Mouse (Mus musculus) limb, embryonic 13.5 days (tissue): ENCODE data around the gene Amt. TPM values are rescaled to one million over a fixed set of nuclear protein-coding genes. Genes with fewer than 3 reads are reported as not detected.
"Not testable (repeated sequence)": the region's sequence is repeated elsewhere in the genome, so short reads cannot be mapped to it uniquely, and the experiment has no call there.

ENCODE experiments used
- ATAC-seq: fragments of 200-750 bp; cut with Nextera tagmentation; 2 replicates; pipeline ENCODE4 v1.8.0; 2017; ENCODE audit warnings: low read depth, moderate number of reproducible peaks, moderate TSS enrichment; ENCODE audit not compliant: low FRiP score
- H3K27ac ChIP-seq: fragments of 300-500 bp; sonication (generic); 2 replicates; pipeline ENCODE4 v1.5.1; 2015; ENCODE audit warnings: inconsistent platforms, mild to moderate bottlenecking, moderate library complexity
- H3K27me3 ChIP-seq: fragments of 300-500 bp; sonication (generic); 2 replicates; pipeline ENCODE4 v1.6.1; 2015; ENCODE audit warnings: mild to moderate bottlenecking, inconsistent platforms
- H3K36me3 ChIP-seq: fragments of 300-500 bp; sonication (generic); 2 replicates; pipeline ENCODE4 v1.6.1; 2015; ENCODE audit warnings: inconsistent platforms, mild to moderate bottlenecking, moderate library complexity
- H3K4me1 ChIP-seq: fragments of 300-500 bp; sonication (generic); 2 replicates; pipeline ENCODE4 v1.6.1; 2015; ENCODE audit warnings: inconsistent platforms
- H3K4me2 ChIP-seq: fragments of 300-500 bp; sonication (generic); replicated peaks from 2 replicates; pipeline ENCODE4 v1.6.1; 2015; ENCODE audit warnings: inconsistent platforms, mild to moderate bottlenecking, moderate library complexity
- H3K4me3 ChIP-seq: fragments of 300-500 bp; sonication (generic); 2 replicates; pipeline ENCODE4 v1.5.1; 2015; ENCODE audit warnings: moderate library complexity, mild to moderate bottlenecking, inconsistent platforms
- H3K9ac ChIP-seq: fragments of 300-500 bp; sonication (generic); 2 replicates; pipeline ENCODE4 v1.6.1; 2015; ENCODE audit warnings: mild to moderate bottlenecking, inconsistent platforms
- H3K9me3 ChIP-seq: fragments of 300-500 bp; sonication (generic); 2 replicates; pipeline ENCODE4 v1.6.1; 2016; ENCODE audit warnings: inconsistent platforms
- WGBS: fragments of 180-500 bp; shearing (Covaris S2); methylation state at CpG from one replicate; pipeline ENCODE4 v1.1.7; 2015; 5-methylcytosine and 5-hydroxymethylcytosine counted together
- polyA plus RNA-seq: library from polyadenylated mRNA; unstranded; fragments of >200 nt; fragmentation: Nextera tagmentation; extraction: Ambion mirVana; gene quantifications from 2 replicates; pipeline ENCODE4 v1.2.1, GENCODE M21; 2015

The Amt gene
- polyA plus RNA-seq, 1 experiment from 2014 or later: 13.5 TPM

- Histone ChIP-seq H3K4me3 (no peak overlapping the region), H3K4me2 (no peak overlapping the region), H3K4me1 (no peaks in the 10 kb centered on the region), H3K36me3 (peaks cover 67% of the 10 kb centered on the region), H3K9me3 (no peaks in the 10 kb centered on the region), H3K27ac (no peak overlapping the region), H3K27me3 (no peaks in the 10 kb centered on the region), H3K9ac (no peak overlapping the region)
- WGBS: 89% methylated on average over 2 of the region's 2 CpGs
- ATAC-seq: no peak
These were observed 21.8 kb downstream of the Amt start for GRCm38 (mm10) chr9:108318462-108318861.

DNA sequence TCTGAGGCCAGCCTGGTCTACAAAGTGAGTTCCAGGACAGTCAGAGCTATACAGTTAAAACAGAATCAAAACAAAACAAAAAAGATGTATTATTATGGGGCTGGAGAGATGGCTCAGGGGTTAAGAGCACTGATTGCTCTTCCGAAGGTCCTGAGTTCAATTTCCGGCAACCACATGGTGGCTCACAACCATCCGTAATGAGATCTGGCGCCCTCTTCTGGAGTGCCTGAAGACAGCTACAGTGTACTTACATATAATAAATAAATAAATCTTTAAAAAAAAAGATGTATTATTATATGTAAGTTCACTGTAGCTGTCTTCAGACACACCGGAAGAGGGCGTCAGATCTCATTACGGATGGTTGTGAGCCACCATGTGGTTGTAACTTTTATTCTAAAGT lies 25.4 kb downstream of the Amt start:
- not testable (repeated sequence) for H3K27ac ChIP-seq, H3K9me3 ChIP-seq, H3K27me3 ChIP-seq, H3K4me2 ChIP-seq, H3K9ac ChIP-seq, ATAC-seq, H3K4me3 ChIP-seq, H3K4me1 ChIP-seq
- 88% methylated on average over 7 of the region's 7 CpGs for WGBS
- H3K36me3 ChIP-seq: peaks cover 50% of the 10 kb centered on the region

DNA sequence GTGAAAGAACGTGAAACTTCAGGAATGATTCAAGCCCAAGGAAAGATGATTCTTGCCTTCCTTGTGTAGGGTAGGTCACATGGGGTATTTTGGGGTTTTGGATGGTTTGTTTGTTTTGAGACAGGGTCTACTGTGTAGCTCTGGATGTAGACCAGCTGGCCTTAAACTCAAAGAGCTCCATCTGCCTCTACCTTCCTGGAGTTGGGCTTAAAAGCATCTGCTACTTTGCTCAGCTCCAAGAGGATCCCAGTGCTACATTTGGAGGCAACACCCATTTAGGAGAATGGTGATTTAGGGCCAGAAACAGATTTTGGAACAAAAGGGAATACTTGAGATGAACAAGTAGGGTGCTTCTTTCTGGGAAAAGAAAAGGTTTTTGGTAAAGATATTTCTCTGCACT lies 28.1 kb downstream of the Amt start:
- Histone ChIP-seq H3K4me2 (no peak overlapping the region), H3K4me3 (no peak overlapping the region), H3K36me3 (peaks cover 59% of the 10 kb centered on the region), H3K9ac (no peak overlapping the region), H3K27me3 (no peaks in the 10 kb centered on the region), H3K27ac (no peak overlapping the region), H3K4me1 (no peaks in the 10 kb centered on the region), H3K9me3 (no peaks in the 10 kb centered on the region)
- ATAC-seq: no peak
- 86% methylated on average over 1 of the region's 1 CpGs for WGBS

- H3K27ac ChIP-seq: no peak overlapping the region
- H3K4me2 ChIP-seq: no peak overlapping the region
- no peaks in the 10 kb centered on the region for H3K4me1 ChIP-seq
- no peak overlapping the region for H3K4me3 ChIP-seq
- no peak overlapping the region for H3K9ac ChIP-seq
- no peaks in the 10 kb centered on the region for H3K9me3 ChIP-seq
- WGBS: 94% methylated on average over 2 of the region's 2 CpGs
- no peak for ATAC-seq
- H3K27me3 ChIP-seq: no peaks in the 10 kb centered on the region
- peaks cover 57% of the 10 kb centered on the region for H3K36me3 ChIP-seq
These were observed 29.2 kb downstream of the Amt start for GRCm38 (mm10) chr9:108325811-108326210.

DNA sequence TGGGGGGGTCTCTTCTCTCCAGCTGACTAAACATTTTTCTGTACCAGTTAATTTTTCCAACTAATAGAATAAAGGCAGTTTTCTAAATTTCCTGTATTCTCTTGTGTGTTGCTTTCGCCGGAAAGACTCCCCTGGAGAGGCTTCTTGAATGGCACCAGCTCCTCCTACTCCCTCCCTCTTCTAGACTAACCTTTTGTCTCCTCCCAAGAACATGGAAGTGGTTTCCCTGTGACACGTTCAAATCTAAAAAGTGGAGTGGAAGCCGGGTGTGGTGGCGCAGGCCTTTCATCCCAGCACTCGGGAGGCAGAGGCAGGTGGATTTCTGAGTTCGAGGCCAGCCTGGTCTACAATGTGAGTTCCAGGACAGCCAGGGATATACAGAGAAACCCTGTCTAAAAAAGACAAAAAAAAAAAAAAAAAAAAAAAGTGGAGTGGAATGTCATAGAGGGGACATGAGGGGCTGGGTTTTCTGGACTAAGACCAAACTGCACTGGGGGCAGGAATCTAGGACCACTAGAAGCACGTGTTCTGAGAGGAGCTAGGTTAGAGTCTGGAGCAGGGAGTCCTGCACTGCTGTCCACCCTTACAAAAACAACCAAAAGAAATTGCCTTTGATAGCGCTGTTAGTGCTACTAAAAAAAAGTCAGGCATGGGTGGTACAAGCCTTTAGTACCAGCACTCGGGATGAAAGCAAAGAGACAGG lies 41.3 kb downstream of the Amt start:
- Histone ChIP-seq H3K36me3 (peaks cover 36% of the 10 kb centered on the region), H3K27ac (peak overlapping the region; percentile 94), H3K27me3 (no peaks in the 10 kb centered on the region), H3K9ac (no peak overlapping the region), H3K4me2 (peak overlapping the region; percentile 86), H3K4me3 (peak overlapping the region; percentile 80), H3K4me1 (peaks cover 27% of the 10 kb centered on the region), H3K9me3 (no peaks in the 10 kb centered on the region)
- 75% methylated on average over 10 of the region's 10 CpGs for WGBS
- no peak for ATAC-seq

- Histone ChIP-seq H3K27ac (peak overlapping the region; percentile 94), H3K4me3 (peak overlapping the region; percentile 80), H3K9ac (peak overlapping the region; percentile 93; the same call in 1 of the 2 replicates), H3K4me1 (peaks cover 27% of the 10 kb centered on the region), H3K27me3 (no peaks in the 10 kb centered on the region), H3K4me2 (peak overlapping the region; percentile 86), H3K36me3 (peaks cover 32% of the 10 kb centered on the region), H3K9me3 (no peaks in the 10 kb centered on the region)
- 0 out of 2 replicates have a peak, but pooled peaks have one; percentile 0 for ATAC-seq
- 24% methylated on average over 6 of the region's 6 CpGs for WGBS
These were observed 41.9 kb downstream of the Amt start for GRCm38 (mm10) chr9:108338551-108338885.

DNA sequence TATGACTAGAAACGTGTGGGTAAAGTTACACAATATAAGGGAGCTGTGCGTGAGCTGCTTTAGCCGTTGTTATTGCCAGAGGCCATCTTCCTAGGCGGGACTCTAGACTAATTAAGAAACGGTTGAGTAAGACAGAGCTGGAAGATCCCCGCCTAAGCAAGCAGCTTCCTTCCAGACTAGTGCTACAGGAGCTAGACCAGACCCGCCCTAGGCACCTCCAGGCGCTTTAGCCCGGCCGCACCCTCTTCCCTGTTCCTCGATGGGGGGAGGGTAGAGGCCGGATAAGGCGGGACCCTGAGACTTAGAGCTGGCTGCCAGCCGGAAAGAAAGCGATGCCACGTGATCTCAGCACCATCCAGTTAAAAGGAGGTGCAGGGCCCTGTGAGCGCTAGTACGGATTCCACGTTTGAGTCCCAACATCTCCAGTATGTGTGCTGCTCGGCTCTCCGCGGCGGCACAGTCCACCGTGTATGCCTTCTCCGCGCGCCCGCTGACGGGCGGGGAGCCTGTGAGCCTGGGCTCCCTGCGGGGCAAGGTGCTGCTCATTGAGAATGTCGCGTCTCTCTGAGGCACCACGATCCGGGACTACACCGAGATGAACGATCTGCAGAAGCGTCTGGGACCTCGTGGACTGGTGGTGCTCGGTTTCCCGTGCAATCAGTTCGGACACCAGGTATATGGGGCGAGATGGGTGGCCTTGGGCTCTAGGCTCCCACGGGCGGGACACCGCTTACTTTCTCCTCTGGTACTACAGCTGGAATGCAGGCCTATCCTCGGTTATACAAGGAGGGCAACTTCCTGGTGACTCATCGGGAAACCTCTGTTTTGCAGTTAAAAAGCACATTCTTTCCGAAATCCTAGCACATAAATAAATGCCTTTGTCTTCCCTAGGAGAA lies 42.5 kb downstream of the Amt start, which contains the start of gene Gpx1:
Gene Gpx1, plus strand, starts transcription at position 18 of the 896 bp plus-strand sequence.
- Histone ChIP-seq H3K4me3 (peak within 1 kb of the TSS; percentile 80), H3K9ac (peak within 1 kb of the TSS; percentile 93)
- under 1% methylated on average over 49 of the region's 49 CpGs for WGBS

GRCm38 (mm10) chr9:108339886-108340257 lies 43.2 kb downstream of the Amt start:
- Histone ChIP-seq H3K4me3 (peak overlapping the region; percentile 80), H3K4me2 (peak overlapping the region; percentile 86), H3K9me3 (no peaks in the 10 kb centered on the region), H3K27ac (peak overlapping the region; percentile 94), H3K9ac (peak overlapping the region; percentile 93), H3K27me3 (no peaks in the 10 kb centered on the region), H3K4me1 (peaks cover 27% of the 10 kb centered on the region), H3K36me3 (peaks cover 18% of the 10 kb centered on the region)
- ATAC-seq: no peak
- 11% methylated on average over 20 of the region's 20 CpGs for WGBS

More for the DNA sequence above, 42.5 kb downstream of the Amt start, which contains the start of gene Gpx1:
- Histone ChIP-seq H3K36me3 (peaks cover 26% of the 10 kb centered on the region), H3K27ac (peak within 1 kb of the TSS; percentile 94), H3K27me3 (no peaks in the 10 kb centered on the region), H3K9me3 (no peaks in the 10 kb centered on the region), H3K4me2 (peak within 1 kb of the TSS; percentile 86), H3K4me1 (peaks cover 27% of the 10 kb centered on the region)
- ATAC-seq: peak; percentile 96

DNA sequence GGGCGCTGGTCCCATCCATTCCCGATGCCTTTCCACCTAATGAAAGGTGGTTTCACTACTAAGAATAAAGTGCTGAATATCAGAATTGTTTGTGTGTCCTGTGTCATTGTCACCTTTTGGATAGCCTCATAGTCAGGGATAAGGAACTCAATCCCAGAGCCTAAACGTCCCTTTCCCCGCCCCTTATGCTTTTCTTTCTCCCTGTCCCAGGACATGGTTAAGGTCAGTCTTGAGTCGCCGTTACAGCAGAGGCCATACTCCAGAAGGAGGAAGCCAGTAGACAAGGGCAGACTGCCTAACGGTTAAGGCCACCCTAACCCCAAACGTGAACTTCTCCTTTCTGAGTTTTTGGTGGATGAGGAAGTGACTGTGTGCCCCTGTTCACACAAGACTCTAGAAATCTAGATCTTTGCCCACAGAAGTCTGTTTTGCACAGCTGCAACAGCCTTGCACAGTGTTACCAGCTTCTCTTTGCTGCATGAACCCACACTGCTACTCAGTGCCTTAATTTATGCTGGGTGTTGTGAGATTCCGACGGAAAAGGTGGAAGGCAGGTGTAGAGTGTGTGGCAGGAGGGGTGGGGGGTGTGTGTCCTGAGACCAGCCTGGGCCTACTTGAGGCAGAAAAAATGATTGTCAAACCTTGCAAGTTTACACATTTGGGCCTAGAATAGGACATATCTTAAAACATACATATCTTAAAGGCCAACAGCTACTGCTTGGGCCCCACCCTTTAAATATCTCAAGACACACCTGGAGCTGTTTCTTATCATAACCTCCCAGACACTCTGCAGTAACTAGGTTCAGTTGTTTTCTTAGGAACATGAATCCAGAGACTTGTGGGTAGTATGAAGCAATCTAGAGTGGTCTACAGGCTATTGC lies 43.8 kb downstream of the Amt start:
- peak overlapping the region; percentile 93 for H3K9ac ChIP-seq
- H3K27me3 ChIP-seq: no peaks in the 10 kb centered on the region
- no peak for ATAC-seq
- H3K27ac ChIP-seq: peak overlapping the region; percentile 94; the same call in 1 of the 2 replicates
- H3K36me3 ChIP-seq: peaks cover 12% of the 10 kb centered on the region
- H3K9me3 ChIP-seq: no peaks in the 10 kb centered on the region
- H3K4me3 ChIP-seq: peak overlapping the region; percentile 80
- 61% methylated on average over 10 of the region's 10 CpGs for WGBS
- peak overlapping the region; percentile 86 for H3K4me2 ChIP-seq
- H3K4me1 ChIP-seq: peaks cover 27% of the 10 kb centered on the region

DNA sequence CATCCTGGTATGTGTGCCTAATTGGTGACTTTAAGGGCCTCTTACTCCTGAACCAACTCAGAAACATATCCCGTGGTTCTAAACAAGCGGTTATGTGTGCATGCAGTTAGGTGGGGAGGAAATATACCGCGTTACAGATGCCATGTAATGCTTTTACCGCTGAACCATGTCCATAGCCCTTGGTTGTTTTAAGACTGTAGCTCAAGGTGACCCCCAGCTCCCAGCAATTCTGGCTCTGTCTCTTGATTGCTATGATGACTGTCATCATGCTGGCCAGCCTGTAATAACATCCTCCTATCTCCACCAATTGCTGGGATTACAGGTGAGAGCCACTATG lies 44.5 kb downstream of the Amt start:
- peak overlapping the region; percentile 8; the same call in 1 of the 2 replicates for H3K4me3 ChIP-seq
- no peak overlapping the region for H3K27ac ChIP-seq
- H3K4me1 ChIP-seq: peaks cover 27% of the 10 kb centered on the region
- WGBS: 86% methylated on average over 5 of the region's 5 CpGs
- H3K9me3 ChIP-seq: no peaks in the 10 kb centered on the region
- peaks cover 6% of the 10 kb centered on the region for H3K36me3 ChIP-seq
- peak overlapping the region; percentile 93; the same call in 1 of the 2 replicates for H3K9ac ChIP-seq
- H3K27me3 ChIP-seq: no peaks in the 10 kb centered on the region
- peak overlapping the region; percentile 86 for H3K4me2 ChIP-seq
- no peak for ATAC-seq

- ATAC-seq: no peak
- H3K27me3 ChIP-seq: no peaks in the 10 kb centered on the region
- H3K36me3 ChIP-seq: peaks cover 4% of the 10 kb centered on the region
- no peak overlapping the region for H3K27ac ChIP-seq
- no peak overlapping the region; the same call in 1 of the 2 replicates for H3K4me2 ChIP-seq
- peaks cover 27% of the 10 kb centered on the region for H3K4me1 ChIP-seq
- no peak overlapping the region for H3K4me3 ChIP-seq
- no peaks in the 10 kb centered on the region for H3K9me3 ChIP-seq
- H3K9ac ChIP-seq: no peak overlapping the region
These were observed 45.1 kb downstream of the Amt start for GRCm38 (mm10) chr9:108341801-108342200.
